Mouse (Mus musculus): ENCODE data around the gene Dhx16. TPM values are rescaled to one million over a fixed set of nuclear protein-coding genes. Genes with fewer than 3 reads are reported as not detected.

Gene Dhx16
- polyA plus RNA-seq, 1 experiment from 2014 or later: 43.6 TPM

DNA sequence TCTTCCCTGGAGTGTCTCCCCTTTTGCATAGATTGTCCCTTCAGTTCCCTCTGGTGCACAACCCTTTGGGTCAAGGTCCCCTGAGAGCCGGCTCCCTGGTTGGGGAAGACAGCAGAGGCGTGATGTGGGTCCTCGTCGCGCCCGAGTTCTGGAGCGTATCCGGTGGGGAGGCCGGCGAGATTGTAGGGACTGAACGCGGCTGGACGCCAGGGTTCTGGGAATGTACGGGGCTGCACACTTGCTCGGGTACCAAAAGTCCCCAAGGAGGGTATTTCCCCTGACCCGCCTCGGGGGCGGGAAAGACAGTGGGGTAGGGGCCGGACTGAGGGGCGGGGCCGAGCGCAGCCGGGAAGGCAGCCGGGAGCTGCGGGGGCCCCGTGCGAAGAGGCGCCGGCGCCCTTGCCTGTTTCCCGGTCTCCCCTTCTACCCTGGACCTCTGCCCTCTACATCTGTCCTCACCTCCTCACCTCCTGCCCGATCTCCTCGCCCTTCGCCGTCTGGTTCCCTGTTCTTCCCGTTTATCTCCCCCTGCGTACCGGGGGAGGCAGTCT lies 13.3 kb upstream of the Dhx16 start:
- ATAC-seq (ENCODE audit: low FRiP score) (peak; percentile 54), DNase-seq (ENCODE audit: low spot score, missing footprints) (peak; percentile 96)
- Histone ChIP-seq H3K9me3 (ENCODE audit: control insufficient read depth, low read length) (peaks cover 5% of the 10 kb centered on the region), H3K9ac (ENCODE audit: low read length) (peak overlapping the region; percentile 92), H3K36me3 (ENCODE audit: control insufficient read depth, insufficient read depth, low read length) (peaks cover 10% of the 10 kb centered on the region), H3K27ac (ENCODE audit: low read depth, low read length) (peak overlapping the region; percentile 99), H3K4me3 (ENCODE audit: low read depth, low read length) (peak overlapping the region; percentile 61), H3K27me3 (ENCODE audit: control insufficient read depth, insufficient read depth, low read length) (no peaks in the 10 kb centered on the region), H3K4me2 (peak overlapping the region; percentile 77), H3K4me1 (ENCODE audit: control insufficient read depth, insufficient read depth, low read length) (peaks cover 38% of the 10 kb centered on the region)
- 0% methylated on average over 38 of the region's 38 CpGs for WGBS

DNA sequence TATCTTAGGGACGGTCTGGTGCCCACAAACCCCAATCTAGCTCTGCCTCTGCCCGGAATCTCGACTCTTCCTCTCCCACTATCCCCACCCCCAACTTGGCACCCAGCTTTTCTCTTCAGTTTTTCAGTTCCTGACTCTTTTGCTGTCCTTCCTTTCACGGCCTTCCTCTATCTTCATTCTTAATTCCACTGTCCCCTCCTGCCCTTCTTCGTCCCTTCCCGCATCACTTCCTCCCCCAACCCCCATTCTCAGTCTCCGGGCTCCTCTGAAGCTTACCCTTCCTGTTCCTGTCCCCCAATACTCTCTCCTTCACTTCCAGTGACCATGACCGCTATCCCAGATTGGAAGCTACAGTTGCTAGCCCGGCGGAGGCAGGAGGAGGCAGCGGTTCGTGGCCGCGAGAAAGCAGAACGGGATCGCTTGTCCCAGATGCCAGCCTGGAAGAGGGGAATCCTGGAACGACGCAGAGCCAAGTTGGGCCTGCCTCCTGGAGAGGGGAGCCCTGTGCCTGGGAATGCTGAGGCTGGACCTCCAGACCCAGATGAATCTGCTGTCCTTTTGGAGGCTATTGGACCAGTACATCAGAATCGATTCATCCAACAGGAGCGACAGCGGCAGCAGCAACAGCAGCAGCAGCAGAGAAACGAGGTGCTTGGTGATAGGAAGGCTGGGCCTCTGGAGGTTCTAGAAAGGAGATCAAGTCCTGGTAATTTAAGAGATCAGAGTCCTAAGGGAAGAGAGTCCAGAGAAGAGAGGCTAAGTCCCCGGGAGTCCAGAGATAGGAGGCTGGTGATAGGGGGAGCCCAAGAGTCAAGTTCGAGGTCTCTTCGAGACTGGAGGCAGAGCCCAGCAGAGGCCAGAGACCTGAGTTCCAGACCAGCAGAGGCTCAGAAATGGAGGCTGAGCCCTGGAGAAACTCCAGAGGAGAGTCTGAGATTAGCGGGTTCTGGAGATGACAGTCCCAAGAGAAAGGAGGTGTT lies 12.4 kb upstream of the Dhx16 start:
- Histone ChIP-seq H3K9me3 (ENCODE audit: control insufficient read depth, low read length) (peaks cover 5% of the 10 kb centered on the region), H3K4me1 (ENCODE audit: control insufficient read depth, insufficient read depth, low read length) (peaks cover 36% of the 10 kb centered on the region), H3K4me3 (ENCODE audit: low read depth, low read length) (peak overlapping the region; percentile 61), H3K4me2 (peak overlapping the region; percentile 77), H3K36me3 (ENCODE audit: control insufficient read depth, insufficient read depth, low read length) (peaks cover 11% of the 10 kb centered on the region), H3K27ac (ENCODE audit: low read depth, low read length) (peak overlapping the region; percentile 99), H3K27me3 (ENCODE audit: control insufficient read depth, insufficient read depth, low read length) (no peaks in the 10 kb centered on the region), H3K9ac (ENCODE audit: low read length) (peak overlapping the region; percentile 92)
- WGBS: 11% methylated on average over 26 of the region's 26 CpGs
- peak; percentile 92 for DNase-seq (ENCODE audit: low spot score, missing footprints)
- no peak for ATAC-seq (ENCODE audit: low FRiP score)

DNA sequence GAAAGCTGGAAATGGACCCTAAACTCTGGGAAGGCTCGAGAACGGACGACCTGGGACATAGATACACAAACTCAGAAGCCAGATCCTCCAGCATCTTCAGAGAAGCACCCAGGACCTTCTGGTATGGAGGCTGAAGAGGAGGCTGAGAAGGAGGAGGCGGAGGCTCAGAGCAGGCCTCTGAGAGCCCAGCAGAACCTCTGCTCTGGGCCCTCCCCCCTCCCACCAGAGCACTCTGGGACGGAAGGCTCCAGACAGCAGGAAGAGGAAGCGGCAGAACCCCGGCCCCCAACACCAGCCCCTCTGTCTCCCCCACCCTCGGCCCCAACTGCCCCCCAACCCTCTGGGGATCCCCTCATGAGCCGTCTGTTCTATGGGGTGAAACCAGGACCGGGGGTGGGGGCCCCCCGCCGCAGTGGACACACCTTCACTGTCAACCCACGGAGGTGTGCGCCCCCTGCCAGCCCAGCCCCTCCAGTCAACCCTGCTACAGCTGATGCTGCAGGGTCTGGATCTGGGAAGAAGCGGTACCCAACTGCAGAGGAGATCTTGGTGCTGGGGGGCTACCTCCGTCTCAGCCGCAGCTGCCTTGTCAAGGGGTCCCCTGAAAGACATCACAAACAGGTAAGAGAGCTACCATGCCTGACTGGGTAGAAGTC lies 11.3 kb upstream of the Dhx16 start:
- H3K9me3 ChIP-seq (ENCODE audit: control insufficient read depth, low read length): peaks cover 5% of the 10 kb centered on the region
- ATAC-seq (ENCODE audit: low FRiP score) (no peak), DNase-seq (ENCODE audit: low spot score, missing footprints) (peak; percentile 84)
- no peak overlapping the region for H3K27ac ChIP-seq (ENCODE audit: low read depth, low read length)
- no peaks in the 10 kb centered on the region for H3K27me3 ChIP-seq (ENCODE audit: control insufficient read depth, insufficient read depth, low read length)
- WGBS: 42% methylated on average over 17 of the region's 17 CpGs
- H3K9ac ChIP-seq (ENCODE audit: low read length): peak overlapping the region; percentile 92
- H3K36me3 ChIP-seq (ENCODE audit: control insufficient read depth, insufficient read depth, low read length): peaks cover 11% of the 10 kb centered on the region
- peak overlapping the region; percentile 61 for H3K4me3 ChIP-seq (ENCODE audit: low read depth, low read length)
- H3K4me2 ChIP-seq: peak overlapping the region; percentile 77
- peaks cover 39% of the 10 kb centered on the region for H3K4me1 ChIP-seq (ENCODE audit: control insufficient read depth, insufficient read depth, low read length)

DNA sequence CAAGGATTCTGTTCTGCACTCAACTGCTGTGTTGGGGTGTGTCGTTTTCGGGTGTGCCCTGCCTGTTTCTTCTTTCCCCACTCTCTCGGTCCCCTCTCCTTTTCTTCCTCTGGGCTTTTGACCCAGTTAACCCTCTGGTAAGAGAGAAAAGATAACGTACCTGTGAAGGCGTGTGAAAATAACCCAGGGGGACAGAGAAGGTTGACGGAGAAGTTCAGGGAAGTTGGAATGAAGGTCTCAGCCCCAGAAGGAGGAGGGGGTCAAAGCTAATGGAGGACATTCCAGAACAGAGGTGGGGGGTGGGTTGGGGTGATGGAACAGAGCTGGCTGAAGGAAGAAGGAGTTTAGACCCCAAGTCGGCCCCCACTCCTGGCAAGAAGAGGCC lies 10.7 kb upstream of the Dhx16 start:
- H3K9me3 ChIP-seq (ENCODE audit: control insufficient read depth, low read length): peaks cover 5% of the 10 kb centered on the region
- ATAC-seq (ENCODE audit: low FRiP score) (no peak), DNase-seq (ENCODE audit: low spot score, missing footprints) (peak; percentile 82)
- H3K27ac ChIP-seq (ENCODE audit: low read depth, low read length): no peak overlapping the region
- H3K4me1 ChIP-seq (ENCODE audit: control insufficient read depth, insufficient read depth, low read length): peaks cover 42% of the 10 kb centered on the region
- peaks cover 11% of the 10 kb centered on the region for H3K36me3 ChIP-seq (ENCODE audit: control insufficient read depth, insufficient read depth, low read length)
- peak overlapping the region; percentile 77 for H3K4me2 ChIP-seq
- H3K9ac ChIP-seq (ENCODE audit: low read length): peak overlapping the region; percentile 92
- H3K4me3 ChIP-seq (ENCODE audit: low read depth, low read length): peak overlapping the region; percentile 61
- WGBS: 6% methylated on average over 7 of the region's 7 CpGs
- H3K27me3 ChIP-seq (ENCODE audit: control insufficient read depth, insufficient read depth, low read length): no peaks in the 10 kb centered on the region

DNA sequence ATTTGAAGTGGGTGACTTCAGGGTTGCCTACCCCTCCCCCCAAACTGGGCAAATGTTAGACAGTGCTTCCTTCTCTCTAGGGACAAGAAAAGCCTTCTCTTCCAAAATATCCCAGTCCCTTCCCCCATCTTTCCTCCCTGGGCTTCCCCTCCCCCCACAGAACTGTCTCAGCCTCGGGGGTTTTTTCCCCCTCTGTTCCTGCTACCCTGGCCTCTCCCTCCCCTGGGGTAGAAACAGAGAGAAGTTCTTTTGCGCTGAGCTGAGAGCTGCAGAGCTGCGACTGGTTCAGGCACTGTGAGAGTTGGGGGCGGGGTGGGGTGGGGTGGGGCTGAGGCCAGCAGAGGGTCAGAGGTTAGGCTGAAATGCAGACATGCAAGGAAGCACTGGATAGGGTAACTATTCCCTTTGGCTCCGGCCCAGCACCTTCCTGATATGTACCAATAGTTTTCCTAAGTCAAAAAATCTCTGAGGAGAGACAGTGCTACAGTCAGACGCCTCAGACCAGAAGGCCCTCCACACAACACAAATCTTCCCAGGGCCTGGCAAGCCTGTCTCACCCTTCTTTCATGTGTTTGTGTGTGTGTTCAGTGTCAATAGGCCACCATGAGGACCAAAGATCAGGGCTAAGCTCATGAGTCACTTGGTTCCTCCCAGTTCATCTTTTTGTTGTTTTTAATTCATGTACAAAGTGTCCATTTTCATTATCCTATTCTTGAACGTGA lies 10.1 kb upstream of the Dhx16 start:
- 3% methylated on average over 7 of the region's 7 CpGs for WGBS
- Histone ChIP-seq H3K9me3 (ENCODE audit: control insufficient read depth, low read length) (peaks cover 5% of the 10 kb centered on the region), H3K4me2 (peak overlapping the region; percentile 77), H3K27me3 (ENCODE audit: control insufficient read depth, insufficient read depth, low read length) (no peaks in the 10 kb centered on the region), H3K9ac (ENCODE audit: low read length) (peak overlapping the region; percentile 92), H3K4me3 (ENCODE audit: low read depth, low read length) (peak overlapping the region; percentile 61), H3K36me3 (ENCODE audit: control insufficient read depth, insufficient read depth, low read length) (peaks cover 14% of the 10 kb centered on the region), H3K4me1 (ENCODE audit: control insufficient read depth, insufficient read depth, low read length) (peaks cover 42% of the 10 kb centered on the region), H3K27ac (ENCODE audit: low read depth, low read length) (peak overlapping the region; percentile 2; the same call in 1 of the 2 replicates)
- ATAC-seq (ENCODE audit: low FRiP score) (no peak), DNase-seq (ENCODE audit: low spot score, missing footprints) (peak; percentile 89)

DNA sequence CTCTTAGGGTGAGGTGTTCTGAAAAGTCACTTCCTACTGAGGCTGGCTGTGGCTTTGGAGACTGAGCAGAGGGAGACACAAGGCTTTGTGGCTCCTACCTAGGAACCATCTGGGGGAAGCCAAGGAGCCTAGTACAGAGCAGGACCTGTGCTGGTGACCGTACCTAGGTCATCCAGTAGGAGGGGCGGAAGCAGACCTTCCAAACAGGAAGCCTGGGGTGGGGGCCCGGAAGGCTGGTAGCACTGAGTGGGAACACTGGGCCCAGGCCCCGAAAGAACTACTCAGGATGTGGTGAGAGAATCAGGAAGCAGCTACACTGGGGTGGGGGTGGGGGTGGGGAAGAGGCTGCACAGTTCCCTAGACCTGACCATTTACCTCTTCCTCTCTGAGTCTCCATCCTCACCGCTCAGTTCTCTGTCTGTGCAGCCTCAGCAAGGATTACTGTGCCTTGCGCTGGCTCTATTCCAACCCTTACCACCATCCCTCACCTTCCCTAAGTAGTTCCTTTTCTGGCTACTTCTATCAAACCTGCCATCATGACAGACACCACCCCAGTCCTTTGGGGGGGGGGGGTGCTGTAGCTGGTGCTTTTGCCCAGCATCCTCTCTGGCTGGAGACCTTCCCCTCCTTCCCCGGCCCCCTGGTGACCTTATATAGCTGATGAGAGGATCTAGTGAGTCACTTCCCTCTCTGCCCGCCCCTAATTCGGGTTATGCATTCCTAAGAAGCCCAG lies 9.3 kb upstream of the Dhx16 start:
- Histone ChIP-seq H3K4me3 (ENCODE audit: low read depth, low read length) (peak overlapping the region; percentile 61), H3K4me2 (peak overlapping the region; percentile 77), H3K27ac (ENCODE audit: low read depth, low read length) (0 out of 2 replicates have a peak overlapping the region, but pooled peaks have one; percentile 2), H3K9ac (ENCODE audit: low read length) (peak overlapping the region; percentile 92), H3K9me3 (ENCODE audit: control insufficient read depth, low read length) (peaks cover 5% of the 10 kb centered on the region), H3K4me1 (ENCODE audit: control insufficient read depth, insufficient read depth, low read length) (peaks cover 37% of the 10 kb centered on the region), H3K36me3 (ENCODE audit: control insufficient read depth, insufficient read depth, low read length) (peaks cover 18% of the 10 kb centered on the region), H3K27me3 (ENCODE audit: control insufficient read depth, insufficient read depth, low read length) (no peaks in the 10 kb centered on the region)
- ATAC-seq (ENCODE audit: low FRiP score) (no peak), DNase-seq (ENCODE audit: low spot score, missing footprints) (peak; percentile 83)
- WGBS: 81% methylated on average over 9 of the region's 9 CpGs

DNA sequence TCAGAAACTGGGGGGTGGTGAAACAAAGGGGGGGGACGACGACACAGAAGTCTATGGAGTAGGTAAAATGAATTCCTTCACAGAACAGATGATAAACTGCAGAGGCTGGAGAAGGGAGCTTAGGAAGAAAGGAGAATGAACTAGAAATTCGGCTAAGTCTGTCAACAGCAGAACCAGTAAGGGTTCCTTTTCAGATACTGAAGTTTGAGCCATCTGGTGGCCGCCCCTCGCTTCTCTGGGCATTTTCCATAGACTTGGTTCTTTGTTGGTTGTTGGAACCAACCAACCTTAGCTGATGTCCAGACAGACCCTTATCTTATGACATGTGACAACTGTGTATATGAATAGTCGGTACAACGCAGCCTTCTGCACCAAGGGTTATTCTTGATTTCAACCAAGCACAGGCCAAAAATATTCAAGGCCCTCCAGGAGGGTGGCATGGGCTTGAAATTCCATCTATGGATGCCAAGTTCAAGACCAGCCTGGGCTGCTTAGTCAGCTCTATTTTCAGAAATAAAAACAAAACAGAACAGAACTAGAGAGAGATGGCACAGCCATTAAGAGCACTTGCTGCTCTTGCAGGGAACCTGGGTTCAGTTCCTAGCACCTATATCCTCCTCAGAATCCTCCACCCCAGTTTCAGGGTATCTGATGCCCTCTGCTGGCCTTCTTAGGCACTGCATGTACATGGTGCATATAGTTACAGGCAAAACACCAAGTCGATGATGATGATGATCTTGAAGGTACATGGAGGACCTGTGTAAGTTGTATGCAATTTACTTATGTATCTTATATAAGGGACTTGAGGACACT lies 8.5 kb upstream of the Dhx16 start:
- 90% methylated on average over 8 of the region's 8 CpGs for WGBS
- ATAC-seq (ENCODE audit: low FRiP score) (no peak), DNase-seq (ENCODE audit: low spot score, missing footprints) (peak; percentile 85)
- Histone ChIP-seq H3K4me2 (peak overlapping the region; percentile 77), H3K27ac (ENCODE audit: low read depth, low read length) (no peak overlapping the region), H3K4me3 (ENCODE audit: low read depth, low read length) (peak overlapping the region; percentile 61; the same call in 1 of the 2 replicates), H3K27me3 (ENCODE audit: control insufficient read depth, insufficient read depth, low read length) (no peaks in the 10 kb centered on the region), H3K9me3 (ENCODE audit: control insufficient read depth, low read length) (peaks cover 5% of the 10 kb centered on the region), H3K4me1 (ENCODE audit: control insufficient read depth, insufficient read depth, low read length) (peaks cover 37% of the 10 kb centered on the region), H3K9ac (ENCODE audit: low read length) (no peak overlapping the region; the same call in 1 of the 2 replicates), H3K36me3 (ENCODE audit: control insufficient read depth, insufficient read depth, low read length) (peaks cover 20% of the 10 kb centered on the region)

All from midbrain, embryonic 11.5 days (tissue).